Mouse (Mus musculus) urinary bladder, postnatal 25 days (tissue): ENCODE measurements around the gene Tcte2.

ENCODE experiments used
- DNase-seq: peaks from one replicate; pipeline ENCODE4 v3.0.0; 2022; ENCODE audit warnings: low spot score

Tcte2 gene

DNA sequence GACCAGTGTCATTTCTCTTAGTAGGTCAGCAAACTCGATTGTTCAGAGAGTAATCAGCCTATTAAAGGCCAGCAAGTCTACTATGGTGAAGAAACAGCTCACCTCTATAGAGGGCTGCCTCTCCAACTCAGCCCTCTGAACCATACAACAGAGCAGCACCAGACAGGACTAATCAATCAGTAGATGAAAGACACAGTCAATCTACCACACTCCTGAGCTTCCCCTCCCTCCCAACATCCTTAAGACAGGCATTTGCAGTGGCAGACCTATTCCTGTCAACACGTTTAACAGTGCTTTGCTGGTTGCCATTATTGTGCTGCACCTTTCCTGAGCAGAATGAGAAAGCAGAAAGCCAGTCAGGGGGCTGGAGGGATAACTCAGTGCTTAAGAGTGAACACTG is 16.3 kb downstream of the Tcte2 start:
- no peak for DNase-seq

DNA sequence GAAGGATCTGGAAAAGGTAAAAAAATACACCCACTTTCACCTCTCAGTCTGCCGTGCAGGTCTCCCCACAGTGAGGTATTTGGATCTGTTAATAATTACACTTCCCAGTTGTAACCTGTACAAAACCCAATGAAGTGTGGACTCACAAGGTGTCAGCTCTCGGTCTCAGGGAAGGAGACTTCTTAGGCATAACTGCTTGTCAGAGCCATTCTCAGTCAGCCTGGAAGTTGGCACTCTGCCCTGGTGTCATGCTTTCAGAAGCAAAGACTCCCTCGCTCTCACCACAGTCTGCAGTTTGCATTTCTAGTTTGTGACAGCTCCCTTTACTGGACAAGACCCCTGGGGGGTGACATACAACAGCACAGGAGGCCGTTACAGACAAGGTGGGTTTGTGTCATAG is 16.8 kb downstream of the Tcte2 start:
- DNase-seq, result no peak

DNA sequence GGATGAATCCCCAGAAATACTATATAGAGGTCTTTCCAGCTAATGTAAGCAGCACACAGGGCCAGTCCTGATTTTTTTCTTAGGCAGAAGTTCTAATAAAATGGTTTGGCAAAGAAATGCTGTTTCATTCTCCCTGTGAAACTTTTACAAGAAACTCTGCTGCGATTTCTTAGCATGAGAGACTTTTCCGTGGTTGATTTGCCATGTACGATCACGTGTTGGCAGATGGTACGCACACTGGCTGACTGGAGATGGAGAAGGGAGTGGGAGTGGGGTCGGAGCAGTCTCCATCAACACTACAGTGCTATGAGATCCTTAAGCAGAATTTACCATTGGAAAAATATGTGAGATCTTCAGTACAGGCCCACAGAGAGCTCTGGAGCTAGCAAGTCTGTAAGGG is 17.4 kb downstream of the Tcte2 start:
- DNase-seq, result no peak

DNA sequence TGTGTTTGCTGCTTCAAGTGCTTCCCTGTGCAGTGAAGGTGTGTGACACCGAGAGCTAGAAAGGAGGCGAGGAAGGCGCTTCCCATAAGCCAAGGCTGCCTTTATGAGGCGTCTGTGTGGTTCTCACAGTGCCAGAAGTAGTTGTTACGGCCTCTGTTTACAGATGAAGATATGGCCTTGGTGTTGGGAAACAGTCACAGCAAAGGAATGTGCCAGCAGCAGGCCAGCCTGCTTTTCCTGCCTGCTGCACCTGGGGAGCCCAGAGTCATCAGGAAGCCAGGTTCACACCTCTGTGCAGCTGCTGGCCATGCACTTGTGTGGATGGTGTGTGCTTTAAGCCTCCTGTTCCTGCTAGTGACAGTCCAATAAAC is 17.9 kb downstream of the Tcte2 start:
- peak; percentile 46 for DNase-seq

DNA sequence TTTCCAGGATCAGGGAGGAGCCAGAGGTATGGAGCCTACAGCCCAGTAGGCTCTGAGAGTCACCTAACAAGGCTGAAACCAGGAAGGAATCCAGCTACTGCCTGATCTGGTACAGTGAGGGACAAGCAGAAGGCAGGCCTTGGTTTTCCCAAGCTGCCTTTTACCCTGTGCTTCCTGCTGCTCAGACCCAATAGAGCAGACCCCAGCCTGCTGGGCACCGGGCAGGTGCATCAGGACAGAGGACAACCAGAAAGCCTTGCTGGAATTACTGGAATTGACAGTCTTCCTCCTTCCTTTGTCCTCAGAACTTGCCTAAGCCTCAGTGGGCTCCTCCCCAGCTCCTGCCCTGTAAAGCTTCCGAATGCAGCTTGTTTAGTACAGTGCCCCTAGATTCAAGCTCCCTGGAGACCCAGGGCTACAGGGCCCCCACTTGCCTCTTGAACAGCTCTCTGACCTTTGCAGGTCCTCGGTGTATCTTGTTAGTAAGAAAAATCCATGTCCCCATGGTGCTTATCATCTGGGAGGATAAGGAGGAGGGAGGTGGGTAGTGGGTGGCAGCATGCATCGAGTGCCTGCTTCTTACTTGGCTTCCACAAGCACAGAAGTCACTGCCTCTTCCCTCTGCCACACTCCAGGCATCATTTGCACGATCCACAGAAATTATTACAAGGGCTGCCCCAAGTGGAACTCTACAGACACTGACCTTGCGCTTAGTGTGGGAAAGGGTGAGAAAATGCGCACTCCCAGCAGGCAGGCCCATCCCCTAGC is 18.5 kb downstream of the Tcte2 start:
- no peak for DNase-seq

DNA sequence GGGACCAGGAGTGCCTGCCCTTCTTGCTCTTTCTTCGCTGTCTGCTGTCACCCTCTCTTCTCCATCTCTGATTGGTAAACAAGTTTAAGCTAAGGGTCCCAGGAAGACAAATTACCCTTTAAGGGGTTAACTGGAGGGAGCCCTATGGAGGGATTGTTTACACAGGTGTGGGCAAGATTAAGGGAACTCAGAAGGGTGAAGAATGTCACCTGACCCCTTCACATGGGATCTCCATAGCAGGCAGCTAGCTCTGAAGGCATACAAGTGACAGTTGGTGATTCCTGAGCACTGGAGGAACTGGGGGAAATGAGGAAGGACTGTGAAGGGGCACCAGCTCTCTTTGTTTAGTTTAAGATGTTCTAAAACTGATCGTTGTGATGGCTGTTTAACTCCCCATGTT is 19.3 kb downstream of the Tcte2 start:
- DNase-seq, result no peak

DNA sequence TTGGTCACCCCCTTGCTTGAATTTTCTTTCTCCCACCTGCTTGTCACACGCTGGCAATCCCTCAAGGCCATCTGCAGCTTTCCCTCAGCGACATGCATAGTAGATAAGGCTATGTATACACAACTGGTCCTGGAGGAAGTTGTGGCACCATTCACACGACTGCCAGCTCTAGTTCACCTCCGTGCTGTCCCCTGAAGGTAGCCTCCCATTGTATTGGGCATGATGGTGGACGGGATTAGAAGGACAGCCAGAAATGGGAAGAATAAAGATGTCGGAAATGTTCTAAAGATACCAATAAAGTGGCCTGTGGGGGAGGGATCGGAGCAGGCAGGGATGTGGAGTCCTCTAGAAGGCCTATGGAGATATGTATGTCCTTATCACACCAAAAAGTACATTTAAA is 20.0 kb downstream of the Tcte2 start:
- no peak for DNase-seq

DNA sequence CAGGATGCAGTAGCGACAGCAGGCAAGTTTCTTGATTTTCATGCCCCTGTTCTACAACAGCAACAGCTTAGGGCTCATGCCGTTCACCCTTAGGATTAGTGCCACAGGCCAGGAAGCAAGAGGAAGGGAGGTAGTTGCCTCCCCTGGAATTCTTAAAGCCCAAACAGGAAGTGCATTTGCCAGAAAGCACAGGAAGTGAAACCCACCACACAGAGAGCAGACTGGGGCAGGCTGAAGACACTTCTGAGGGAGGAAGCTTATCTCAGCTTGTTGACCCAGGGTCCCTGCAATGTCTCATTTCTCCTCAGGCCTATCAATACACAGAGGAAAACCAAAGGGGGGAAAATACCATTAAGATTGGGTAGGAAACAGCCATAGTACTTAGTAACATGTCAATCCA is 20.8 kb downstream of the Tcte2 start:
- DNase-seq, result no peak

DNA sequence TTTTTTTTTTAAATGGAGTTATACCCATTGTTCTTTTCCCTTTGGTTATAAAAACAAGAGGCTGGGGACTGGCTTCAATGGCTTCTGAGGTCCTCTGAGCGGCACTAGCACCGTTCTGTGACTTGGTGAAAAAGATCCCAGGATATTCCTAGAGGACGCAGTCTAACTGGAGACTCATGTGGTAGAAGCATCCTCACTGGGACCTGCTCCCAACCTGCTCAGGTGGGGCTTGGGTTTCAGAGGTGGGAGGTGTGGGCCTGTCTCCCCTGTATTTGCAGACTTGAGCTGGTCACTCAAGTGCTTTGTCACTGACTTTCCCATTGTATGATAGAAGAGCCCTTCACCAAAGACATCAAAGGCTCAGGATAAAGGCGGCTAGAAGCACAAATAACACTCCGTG is 21.6 kb downstream of the Tcte2 start:
- no peak for DNase-seq

DNA sequence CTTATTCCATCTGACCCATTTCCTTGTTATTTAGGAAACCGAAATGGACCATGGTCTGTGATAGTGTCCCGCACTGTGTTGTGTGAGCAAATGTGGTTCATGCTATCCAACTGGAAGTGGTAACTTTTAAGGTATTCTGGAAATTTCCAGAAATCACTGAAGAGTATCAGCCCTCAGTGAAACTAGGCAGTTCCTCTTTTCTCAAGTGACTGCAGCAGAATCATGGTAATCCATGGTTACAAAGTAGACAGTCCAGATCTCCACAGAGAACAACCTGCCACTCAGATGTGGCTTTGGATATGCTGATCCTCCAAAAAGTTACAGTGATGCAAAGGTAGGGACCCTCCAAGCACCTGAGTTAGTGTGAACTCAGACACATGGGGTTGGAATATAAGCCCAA is 22.7 kb downstream of the Tcte2 start:
- no peak for DNase-seq

DNA sequence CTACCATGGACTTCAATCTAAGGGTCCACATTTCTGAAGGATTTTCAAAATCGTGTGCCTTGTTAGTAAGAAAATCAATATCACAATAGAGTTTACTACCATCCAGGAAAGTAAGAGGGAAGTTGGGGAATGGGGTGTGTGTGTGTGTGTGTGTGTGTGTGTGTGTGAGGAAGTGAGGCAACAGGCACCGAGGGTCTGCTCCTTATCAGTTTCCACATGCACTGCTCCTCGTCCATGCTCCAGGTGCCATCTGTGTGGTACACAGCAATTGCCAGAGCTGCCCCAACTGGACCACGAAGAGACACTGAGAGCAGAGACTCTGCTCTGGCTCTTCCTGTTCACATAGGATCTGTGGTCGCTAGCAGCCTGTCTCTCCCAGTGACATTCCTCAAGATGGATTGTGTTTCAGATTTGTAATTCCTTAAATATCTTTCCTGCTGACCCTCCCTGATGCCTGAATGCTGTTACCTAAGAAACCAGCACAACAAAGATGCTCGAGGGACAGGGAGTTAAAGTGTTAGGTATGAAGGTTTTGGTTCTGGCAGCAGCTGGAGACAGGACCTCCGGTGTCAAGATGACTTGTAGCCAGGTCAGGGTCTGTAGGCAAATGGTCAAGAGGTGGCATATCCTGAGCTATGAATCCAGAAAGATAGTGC is 23.4 kb downstream of the Tcte2 start:
- no peak for DNase-seq

DNA sequence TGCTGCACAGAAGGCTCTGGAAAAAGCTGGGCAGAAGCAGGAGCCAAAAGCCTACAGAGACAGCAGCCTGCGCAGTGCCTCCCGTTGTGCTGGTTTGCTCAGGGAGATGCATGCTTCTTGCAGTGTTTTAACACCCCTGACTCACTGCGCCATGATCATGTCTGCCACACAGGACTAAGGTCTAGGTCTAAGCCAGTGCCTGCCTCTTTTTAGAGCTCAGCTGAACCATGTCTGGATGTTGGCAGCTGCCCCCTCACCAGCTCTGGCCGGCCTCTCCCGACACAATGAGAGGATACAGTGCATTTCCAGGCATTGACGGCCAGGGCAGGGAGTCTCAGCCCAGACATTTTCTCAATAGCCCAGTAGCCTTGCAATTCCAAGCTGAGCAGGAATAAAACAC is 24.3 kb downstream of the Tcte2 start:
- no peak for DNase-seq

DNA sequence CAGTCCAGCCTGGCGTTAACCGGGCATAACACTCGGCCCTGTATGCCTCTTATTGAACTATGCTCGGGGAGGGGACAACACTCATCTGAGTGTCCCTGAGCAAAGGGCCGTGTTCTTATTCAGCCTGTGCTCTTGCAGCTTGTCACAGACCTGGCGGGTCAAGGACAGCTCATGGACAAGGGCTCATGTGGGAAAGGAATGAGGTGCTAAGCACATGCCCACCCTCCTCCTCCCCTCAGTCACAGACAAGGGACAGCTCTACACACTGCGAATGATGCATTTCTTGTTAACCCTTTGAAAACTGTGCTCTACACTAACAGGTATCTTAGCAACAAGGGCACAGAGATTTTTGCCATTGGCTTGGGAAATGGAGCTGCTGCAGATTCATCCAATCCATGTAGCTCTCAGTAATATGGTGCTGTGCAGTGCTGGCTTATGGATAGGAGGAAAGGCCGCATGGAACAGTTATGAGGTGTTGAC is 25.8 kb downstream of the Tcte2 start:
- DNase-seq, result no peak

DNA sequence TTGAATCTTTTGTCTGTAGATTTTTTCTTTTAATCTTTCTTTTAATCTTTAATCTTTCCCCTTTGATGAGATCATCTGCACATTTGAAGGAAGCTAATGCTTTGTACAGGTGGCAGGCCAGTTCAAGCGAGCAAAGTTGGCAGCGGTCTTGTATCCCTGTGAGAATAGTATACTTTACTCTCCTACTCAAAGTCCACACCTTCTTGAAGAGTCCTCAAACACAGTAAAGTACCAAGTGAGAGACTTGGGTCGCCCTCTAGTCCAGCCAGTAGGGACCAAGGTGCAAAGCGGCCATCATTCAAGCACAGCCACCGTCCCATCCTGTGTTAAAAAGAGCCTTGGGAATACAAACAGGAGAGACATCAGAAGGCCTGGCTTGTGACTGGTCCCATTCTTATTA is 26.6 kb downstream of the Tcte2 start:
- DNase-seq, result no peak

DNA sequence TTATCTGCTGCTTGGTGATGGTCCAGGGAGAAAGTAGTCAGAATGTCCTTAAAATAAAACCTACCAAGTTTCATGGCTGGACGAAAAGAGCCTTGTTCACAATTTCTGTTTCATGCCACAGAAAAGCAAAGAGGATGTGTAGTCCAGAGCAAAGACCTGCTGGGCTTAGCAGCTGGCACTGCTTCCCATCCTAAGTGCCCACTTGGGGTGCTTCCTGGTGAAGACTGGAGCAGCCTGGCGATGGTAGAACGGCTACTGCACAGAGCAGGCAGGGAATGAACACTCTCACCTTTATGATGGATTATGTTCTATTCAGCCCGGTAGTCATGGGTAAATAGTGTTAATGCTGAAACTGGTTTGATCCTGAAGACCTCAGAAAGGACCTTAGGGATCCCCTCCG is 27.7 kb downstream of the Tcte2 start:
- DNase-seq, result no peak

DNA sequence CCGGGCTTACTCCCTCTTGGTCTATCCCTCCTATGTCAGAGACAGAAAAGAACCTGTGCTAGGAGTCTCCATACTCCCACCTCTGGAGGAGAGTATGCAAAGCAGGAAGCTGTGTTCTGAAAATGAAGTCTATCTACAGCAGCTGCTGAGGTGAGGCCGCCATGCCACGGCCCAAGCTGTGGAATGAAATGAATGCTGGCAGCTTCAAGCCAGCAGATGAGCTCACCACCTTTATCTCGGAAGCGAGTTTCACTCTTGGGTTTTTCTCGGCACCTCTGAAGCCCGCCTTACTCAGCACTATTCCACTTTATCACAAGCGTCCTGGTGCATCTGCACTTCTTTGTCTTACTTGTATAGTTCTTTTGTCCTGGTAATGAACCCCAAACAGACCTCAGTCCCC is 28.9 kb downstream of the Tcte2 start:
- DNase-seq, result no peak

DNA sequence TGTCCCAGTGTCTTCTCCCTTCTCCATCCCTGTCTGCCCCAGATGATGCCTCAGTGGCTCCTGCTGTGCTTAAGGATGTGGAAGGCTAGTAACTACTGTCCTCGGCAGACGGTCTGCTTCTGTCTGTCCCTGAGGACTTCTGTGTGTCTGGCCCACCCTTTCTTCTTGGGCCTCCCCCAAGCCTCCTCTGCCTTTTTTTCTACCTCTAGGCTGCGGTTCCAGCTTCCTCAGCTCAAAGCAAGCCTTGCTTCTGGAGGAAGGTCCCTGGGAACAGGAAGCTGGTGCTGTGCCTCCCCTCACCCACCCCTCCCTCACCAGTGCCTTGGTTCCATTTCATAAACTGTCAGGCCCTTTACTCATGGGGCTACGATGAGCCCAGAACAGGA is 29.9 kb downstream of the Tcte2 start:
- DNase-seq, result no peak

DNA sequence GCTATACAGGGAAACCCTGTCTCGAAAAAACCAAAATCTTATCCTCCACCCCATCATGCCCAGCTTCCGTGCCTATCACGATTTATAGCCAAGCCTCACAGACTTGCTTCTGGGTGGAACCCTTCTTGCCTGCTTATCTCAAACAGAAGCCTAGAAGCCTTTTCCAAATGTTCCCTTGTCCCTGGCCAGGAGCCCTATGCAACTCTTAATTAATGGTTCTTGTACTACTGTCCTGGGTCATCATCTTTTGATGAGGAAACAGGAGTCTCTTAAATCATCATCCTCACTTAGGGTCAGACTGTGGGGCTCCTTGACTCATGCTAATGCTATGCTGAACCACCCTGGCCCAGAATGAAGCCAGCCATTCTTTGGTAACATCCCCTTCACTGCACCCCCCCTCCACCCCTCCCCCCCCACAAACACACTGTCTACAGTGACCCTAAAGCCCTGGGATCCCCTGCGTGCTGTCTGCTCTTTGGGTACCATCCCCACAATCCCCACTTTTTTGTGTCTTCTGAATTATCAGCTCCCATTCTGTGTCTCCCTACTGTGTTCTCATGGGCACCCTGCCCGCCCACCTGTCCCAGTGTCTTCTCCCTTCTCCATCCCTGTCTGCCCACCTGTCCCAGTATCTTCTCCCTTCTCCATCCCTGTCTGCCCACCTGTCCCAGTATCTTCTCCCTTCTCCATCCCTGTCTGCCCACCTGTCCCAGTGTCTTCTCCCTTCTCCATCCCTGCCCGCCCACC is 30.5 kb downstream of the Tcte2 start:
- no peak for DNase-seq

DNA sequence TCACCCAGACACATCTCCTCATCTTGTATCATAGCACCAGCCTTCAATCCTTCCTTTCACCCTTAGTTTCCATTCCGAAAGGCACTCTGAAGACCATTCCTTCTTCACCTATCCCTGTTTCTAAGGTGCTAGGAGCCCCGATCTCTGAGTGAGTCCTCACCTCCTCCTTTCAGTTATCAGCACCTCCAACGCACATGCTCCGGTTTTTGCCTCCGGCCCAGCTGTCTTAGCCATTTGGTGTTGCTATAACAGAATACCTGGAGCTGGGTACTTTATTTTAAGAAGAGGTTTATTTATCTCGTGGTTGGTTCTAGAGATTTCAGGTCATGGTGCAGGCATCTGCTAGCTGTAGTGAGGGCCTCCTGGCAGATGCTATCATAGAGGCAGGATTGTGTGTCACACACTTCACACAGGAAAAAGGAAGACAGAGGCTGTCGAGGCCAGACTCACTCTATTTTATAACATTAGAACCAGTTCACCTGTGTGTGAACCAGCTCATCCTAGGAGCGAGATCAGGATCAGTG is 34.7 kb downstream of the Tcte2 start:
- DNase-seq, result no peak

DNA sequence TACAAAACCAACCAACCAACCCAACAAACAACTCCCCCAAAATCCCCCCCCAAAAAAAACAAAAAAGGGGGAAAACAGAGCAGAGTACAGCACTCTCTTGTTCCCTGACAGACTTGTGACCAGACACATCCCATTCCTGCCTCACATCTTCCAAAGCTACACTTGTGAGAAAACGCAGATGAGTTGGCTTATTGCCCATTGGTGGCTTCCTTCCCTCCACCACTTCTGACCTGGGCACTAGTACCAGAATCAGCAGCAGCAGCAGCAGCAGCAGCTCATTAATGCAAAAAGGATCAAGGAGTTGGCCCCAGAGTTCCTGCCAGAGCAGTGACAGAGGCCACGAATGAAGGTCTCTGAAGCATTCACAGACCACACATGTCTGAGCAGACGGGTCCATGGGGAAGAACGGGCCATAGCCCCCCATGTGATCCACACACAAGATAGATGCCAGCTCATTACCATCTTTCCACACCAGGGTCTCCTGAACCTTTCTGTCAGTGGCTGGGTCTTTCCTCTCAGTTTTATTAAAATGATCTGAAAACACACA is 36.5 kb downstream of the Tcte2 start:
- no peak for DNase-seq

DNA sequence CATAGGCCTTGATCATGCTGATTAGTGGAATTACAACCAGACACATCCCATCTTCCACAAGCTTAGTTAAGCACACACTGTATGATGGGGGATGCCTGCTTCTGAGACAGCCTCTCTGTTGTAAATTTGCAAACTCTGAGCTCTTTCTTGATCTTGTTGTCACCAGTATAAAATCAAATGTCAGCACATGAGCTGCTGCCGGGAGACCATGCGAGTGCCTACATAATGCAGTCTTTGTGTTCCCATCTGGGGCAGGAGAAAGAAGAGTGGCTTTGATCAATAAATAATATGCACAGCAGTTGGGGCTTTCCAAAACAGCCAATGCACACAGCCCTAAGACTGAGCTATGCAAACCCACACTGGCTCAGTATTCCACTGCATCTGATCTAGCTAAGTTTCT is 39.2 kb downstream of the Tcte2 start:
- DNase-seq, result no peak

DNA sequence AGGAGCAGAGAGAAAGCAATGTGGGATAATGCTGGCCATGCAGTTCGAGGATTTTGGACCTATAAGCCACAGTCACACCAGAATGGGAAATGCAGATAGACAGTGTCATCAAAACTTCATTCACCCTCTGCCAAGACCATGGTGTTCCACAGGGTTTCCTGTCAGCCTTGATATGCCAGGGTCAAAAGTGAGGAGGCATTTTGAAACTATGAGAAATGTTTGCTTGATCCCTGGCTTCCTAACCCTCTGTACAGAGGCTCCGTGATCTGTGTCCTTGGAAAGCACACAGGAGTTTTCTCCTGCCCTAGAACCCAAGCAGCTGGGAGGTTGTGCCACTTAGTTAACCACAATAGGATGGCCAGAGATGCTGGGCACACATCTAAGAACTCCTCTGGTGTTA is 40.3 kb downstream of the Tcte2 start:
- DNase-seq, result no peak

DNA sequence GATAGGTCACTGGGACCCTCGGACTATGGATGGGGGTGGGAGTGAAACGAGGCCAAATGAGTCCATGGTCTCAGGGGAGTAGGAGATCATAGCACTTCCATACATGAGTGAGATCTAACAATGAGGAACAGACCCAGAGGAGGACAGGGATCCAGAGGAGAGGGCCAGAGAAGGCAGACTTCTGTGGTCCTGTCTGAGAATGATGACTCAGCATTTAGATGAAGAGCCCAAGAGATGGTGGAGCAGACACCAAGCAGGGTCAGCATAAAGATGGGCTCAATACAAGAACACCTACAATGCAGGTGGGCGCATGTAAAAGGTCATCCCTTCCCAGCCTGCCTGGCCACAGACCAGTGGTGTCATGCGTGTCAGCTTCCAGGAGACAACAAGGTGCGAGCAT is 41.4 kb downstream of the Tcte2 start:
- DNase-seq, result no peak
